Mouse (Mus musculus): ENCODE results near the gene Anks1b.
A peak's percentile ranks its signal among the peaks of the same experiment; 100 is the strongest.

The Anks1b gene

DNA sequence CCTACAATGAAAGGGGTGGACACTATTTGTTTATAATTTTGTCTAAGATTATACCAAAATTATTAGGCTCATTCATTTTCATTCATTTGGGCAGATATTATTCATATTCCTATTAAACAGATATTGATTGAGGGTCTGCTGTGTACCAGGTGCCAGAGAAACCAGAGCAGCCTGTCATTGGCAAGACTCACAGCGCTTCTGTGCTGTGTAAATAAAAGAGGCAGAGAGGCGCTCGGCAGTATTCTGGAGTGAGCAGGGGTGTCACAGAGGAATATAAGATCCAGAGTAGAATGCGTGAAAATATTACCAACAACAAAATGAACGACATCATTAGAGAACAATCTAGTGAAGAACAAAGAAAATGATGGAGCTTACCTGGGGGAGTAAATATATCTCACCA is 878.6 kb downstream of the Anks1b start:
- no peak for DNase-seq

DNA sequence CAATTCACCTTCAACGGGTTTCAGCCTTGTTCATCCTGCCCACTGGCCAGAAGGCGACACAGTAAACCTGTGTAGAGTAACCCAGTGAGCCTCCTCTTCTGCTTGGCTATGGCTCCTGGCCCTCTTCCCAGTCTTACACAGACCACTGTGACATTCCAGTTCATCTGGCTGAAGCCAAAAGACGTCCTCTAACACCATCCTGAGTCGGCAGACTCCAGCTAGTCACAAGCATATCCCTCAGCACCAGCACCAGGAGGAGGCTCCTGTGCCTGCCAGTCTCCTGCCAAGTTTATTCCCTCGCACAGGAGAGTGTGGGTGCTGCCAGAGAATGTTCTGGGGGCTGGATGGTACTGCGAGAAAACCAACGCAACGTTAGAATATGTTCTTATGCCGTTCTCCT is 879.8 kb downstream of the Anks1b start:
- DNase-seq: no peak

DNA sequence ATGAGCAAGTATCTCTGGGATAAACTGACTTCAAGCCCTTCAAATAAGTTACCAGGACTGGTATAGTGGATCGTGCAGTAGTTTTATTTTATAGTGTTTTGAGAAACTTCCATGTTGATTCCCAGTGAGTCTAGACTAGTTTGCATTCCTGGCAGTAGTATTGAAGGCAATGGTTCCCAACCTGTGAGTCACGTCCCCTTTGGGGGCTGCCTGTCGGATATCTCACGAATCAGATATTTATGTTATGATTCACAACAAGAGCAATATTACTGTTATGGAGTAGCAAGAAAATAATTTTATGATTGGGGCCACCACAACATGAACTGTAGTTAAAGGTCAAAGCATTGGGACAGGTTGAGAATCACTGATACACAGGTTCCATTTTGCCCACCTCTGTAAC is 884.5 kb downstream of the Anks1b start:
- DNase-seq: no peak

DNA sequence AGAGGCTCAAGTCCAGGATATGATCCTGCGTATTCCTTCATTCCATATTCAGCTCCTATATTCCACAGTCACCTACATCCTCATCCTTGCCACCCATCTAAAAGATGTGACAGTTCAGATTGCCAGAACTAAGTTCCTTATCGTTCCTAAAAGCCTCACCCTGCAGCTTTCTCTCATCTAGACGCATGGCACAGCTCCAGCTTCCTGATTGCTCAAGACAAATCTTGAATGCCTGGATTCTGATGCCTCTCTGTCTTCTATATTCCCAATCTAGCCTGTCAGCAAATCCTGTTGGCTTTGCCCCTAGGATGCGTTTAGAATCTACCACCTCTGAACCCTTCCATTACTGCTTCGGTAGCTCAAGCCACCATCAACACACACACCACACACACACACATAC is 886.6 kb downstream of the Anks1b start:
- DNase-seq: no peak

DNA sequence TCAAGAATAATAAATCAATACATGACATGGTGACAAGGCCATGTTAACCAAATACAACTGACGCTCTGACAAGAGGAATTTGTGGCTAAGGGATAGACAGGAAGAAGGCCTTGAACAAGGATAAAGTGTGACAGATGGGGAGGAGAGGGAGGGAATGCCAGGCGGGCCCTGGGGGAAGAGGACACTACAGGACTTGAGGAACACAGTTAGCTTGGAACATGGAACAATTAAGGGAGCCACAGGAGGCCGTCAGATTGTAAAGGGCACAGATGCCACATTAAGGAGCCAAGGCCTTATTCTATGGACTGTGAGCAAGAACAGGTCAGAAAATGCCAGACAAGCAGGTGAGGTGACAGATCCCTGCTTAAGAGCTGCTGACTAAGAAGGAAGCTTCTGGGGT is 893.0 kb downstream of the Anks1b start:
- DNase-seq: no peak

DNA sequence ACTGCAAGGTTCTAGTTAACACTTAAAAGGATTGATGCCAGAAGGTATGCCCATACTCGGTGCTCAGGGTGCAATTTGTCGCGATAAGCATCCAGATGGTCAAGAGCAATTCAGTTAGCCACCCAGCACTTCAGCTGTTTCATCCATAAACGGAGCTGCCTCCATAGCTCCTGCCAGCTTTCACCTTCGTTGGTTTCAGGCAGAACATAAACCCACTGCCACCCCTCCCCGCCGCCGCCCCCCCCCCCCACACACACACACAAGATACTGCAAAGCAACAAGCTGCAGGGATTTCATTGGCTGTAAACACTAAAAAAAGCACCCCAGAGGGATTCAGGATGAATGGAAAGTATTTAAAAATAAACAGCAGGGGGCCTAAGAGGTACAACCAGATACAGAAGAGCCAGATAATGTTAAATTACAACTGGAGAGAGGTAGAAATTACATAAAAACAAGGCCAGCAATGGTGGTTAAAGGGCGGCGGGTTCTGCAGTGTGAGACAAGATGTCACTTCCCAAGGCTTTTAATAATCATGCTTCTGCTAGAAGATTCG is 897.2 kb downstream of the Anks1b start:
- no peak for DNase-seq

DNA sequence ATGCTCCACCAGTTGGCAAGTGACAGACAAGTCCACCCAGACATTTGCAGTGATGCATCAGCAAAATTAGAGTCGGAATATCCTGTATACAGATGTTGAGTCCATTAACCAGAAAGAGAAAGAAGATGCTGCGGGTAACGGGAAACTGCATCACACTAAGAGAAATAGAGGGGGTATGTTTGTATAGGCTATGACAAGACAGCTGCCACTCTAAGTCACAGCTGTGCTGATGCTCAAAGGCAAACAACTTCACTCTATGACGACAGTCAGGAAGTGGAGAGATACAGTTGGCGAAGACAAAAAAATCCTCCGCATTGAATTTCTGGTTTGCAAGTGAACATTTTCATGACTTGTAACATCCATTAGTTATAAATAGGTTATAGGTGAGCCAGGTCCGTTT is 897.7 kb downstream of the Anks1b start:
- DNase-seq: no peak

DNA sequence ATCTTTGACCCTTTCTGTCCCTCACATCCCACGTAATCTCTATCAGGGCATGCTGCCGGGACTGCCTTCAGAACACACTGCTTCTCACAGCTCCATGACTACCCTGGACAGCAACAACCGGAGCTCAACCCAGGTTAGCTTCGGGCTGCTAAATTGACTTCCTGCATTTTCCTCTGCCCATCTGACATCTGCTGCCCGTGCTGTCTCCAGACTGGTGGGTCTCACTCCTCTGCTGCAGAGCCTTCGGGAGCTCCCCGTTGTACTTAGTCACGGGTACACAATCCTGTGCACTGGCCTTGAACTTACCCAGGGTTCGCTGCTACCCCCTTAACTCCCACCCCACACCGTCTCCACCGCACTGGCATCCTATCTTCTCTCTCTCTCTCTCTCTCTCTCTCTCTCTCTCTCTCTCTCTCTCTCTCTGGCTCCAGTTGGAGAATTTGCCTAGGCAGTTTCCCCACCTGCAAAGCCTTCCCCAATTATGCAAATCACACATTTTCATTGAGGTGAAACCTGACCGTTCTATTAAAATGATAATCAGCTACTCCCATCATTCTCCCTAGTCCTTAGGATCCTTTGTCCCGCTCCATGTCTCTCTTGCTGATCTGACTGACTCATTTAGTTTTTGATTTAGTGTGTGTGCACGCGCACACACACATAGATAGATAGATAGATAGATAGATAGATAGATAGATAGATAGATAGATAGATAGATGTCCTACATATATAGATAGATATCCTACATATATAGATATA is 898.3 kb downstream of the Anks1b start:
- DNase-seq: no peak

DNA sequence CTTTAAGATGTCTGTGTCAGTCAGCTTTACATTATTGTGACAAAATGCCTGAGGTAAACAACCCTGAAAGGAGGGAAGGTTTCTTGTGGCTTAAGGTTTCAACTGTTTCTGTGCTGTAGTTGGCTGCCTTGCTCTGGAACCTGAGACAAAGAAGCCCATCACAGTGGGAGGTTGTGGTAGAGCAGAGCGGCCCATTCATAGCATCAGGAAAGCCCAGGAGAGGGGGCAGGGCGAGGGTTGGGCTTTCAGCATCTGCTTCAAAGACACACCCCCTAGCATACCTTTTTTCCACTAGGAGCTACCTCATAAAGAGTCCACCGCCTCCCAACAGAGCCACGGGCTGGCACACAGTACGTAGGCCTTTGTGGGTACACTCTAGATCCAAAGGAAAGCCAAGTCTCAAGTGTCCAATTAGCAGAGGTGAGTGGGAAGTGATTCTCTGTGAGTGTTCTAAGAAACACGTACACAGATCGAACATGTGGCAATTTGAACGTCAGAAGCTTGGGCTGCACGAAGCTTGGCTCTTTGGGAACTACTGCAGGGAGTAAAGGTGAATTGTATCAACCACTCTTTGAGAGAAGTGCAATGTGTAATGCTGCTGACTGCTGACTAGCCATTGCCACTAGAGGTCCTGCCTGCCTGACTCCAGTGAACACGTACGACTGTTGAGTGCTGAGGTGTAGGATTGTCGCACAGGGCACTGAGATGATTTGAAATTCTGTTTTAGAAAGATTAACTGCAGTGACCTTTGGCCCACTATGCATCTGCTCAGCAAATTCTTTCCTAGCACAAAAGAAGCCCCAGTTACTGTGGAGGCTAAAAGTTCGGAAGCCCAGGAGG is 906.5 kb downstream of the Anks1b start:
- peak in 1 of 2 experiments; percentile 3 for DNase-seq

DNA sequence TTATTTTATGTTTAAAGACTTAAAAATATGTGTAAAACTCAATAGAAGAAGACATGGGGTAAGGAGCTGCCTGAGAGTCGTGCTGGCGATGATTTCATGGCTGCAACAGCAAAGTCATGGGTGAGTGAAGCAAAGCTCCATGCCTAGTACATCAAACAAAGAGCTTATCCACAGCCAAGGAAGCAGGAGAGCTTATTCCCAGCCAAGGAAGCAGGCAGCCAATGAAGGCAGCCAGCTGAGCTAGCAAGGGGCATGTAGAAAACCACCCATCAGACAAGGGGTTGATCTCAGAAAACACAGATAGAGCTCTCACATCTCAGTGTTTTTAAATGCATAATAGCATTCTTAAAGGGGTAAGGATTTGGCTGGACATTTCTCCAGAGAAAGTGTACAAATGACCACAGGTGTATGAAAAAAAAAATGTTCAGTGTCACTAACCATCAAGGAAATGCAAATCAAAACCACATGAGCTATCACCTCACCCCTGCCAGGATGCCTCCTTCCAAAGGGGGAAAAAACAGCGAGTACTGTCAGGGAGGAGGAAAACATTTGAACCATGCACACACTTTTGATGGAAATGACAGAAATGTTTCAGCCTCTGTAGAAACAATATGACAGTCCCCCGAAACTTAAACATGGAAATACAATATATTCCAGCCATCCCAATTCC is 911.8 kb downstream of the Anks1b start:
- no peak for DNase-seq

DNA sequence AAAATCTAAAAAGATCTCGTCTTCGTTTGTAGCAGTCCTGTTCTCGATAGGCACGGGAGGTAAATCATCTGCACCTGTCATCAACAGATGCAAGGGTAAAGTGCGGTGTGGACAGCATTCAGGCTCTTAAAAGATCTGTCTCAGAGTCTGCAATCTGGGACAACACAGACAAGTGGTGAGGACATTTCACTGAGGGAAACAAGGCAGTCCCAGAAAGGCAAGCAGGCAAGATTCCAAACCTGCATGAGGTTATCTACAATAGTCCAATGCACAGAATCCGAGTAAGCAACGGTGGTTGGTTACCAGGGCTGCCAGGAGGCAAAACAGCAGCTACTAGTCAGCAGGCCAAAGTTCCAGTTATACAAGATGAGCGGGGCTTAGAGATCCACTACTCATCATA is 912.4 kb downstream of the Anks1b start:
- DNase-seq: no peak

DNA sequence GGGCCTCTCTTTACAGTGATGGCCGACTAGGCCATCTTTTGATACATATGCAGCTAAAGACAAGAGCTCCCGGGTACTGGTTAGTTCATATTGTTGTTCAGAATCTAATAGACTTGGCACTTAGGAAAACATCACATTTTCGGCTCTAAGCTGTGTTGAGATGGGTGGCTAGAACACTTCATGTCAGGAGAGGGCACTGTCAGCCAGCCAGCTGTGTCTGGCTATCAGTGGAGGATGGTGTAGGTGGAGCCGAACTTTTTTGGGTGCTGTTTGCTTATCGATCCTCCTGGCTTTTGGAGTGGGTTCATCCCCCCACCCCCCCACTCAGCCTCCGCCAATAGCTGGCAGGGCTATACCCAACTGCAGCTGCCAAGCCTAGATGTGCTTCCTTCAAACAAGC is 929.8 kb downstream of the Anks1b start:
- no peak for DNase-seq

DNA sequence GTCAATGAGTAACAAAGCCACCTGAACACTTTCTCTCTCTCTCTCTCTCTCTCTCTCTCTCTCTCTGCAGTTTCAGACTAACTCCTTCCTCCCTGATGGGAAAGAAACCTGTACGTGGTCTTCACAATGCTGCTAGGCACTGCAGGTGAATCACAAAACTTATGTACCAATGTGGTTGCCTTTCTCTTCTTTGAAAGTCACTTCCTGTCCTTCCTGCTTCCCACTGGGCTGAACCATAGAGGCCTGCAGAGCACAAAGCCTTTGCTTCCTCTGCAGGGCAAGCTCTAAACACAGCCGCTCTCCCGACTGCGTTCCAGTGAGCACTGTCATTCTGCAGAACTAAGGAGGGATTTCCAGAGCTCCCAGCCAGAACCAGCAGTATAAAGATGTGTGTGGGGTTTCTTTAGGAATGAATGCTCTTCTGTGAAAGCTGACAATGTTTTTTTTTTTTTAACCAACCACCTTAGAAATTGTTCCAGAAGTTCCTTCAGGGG is 931.3 kb downstream of the Anks1b start:
- DNase-seq: no peak

DNA sequence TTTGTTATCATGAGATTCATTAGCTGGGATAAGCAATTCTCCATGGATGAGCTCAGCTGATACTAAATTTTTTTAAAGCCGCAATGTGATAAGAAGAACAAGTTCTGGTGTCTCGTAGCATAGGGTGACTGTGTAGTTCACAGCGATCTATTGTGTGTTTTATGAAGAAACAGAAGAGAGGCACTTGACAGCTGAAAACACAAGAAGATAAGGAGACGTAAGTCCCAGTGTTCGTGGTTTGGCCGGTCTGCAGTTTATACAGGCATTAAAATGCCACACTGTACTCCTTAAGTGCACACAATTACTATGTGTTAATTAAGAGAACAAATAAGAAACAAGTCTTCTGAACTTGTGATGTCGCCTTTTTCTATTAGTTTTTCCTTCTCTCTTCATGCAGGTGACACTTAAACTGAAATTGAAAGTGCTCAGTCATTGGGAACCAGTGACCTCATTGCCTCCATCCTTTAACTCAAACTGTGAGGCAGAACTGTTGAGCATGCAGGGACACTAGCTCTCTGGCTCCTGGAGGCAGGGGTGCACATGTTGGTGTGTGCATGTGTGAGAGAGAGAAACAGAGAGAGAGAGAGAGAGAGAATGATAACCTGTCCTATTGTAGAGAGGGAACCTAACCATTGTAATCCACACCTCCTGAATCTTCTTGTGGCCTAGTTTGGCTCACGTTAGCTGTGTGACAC is 935.5 kb downstream of the Anks1b start:
- no peak for DNase-seq

DNA sequence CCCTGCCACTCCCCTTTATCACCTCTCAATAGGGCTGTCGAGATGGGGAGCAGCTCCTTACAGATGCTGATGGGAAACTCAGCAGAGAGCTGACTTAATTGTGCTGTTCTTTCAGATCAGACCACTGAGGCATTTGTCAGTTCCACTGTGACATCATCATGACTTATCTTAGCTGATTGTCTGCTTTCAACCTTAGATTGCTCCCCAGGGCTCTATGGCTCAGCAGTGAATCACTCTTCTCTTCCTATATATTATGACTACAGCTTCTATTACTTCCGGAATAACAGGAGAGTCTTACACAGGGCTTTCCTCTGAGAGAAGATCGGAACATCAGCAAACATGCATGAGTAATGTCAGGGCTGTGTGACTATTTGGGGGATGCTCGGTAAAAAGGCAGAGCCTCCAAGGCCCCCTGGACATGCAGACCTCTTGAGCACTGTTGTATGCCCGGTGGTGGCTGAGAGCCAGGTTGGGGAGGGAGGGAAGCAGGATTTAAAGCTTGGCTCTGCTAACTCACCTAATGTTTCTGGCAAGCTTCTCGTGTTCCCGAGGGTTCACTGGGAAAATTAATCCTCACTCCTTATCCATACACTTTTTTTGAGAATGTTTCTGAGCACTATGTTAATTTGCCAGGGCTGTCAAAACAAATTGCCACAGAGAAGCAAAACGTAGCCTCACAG is 936.7 kb downstream of the Anks1b start:
- no peak for DNase-seq

DNA sequence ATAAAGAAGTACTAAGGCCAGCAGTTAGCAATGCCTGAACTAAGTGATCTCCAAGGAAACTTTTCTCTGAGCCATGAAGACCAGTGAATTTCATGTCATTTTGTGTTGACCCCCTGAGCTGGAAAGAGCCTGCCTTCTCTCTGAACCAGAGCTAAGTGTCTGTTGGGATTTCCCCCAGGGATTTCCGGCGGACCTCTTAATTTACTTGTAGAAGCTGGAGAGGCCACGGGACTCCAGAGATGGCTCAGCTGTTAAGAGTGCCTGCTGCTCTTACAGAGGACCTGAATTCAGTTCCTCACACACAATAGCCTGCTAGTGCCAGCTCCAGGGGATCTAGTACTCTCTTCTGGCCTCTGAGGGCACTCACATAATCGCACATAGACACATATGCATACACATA is 938.1 kb downstream of the Anks1b start:
- DNase-seq: no peak

DNA sequence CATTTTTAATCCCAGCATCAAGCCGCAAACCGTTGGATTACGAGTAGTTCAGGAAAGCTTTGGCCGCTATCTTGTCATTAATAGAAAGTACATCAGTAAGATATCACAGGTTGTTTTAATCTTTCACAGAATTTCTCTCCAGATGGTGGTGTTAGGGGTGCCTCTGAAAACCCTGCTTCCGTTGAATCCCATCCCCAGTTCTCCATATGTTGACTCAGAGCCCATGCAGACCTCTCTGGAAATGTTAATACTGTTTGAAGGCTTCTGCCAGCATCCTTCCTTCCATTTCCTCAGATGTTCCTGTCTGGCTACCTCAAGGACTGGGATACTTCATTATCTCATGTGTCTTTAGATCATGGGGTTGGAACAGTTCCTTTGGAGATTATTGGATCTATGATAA is 940.0 kb downstream of the Anks1b start:
- no peak for DNase-seq

DNA sequence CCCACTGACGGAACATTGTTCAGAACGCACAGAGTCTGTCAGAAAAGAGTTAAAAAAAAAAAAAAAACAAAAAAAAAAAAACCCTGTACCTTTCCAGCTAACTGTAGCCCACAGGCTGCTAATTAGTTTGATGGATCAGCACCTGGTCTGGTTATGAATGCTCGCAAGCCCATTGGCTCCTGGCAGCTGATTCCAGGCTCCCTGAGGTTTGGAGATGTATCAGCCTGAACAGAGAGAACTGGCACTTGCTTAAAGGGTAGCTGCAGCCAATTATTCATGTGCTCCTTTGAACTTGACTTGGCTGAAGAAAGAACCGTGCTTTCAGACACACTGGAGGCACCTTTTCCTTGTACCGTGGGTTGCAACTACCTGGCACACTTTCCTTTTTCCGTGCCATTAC is 941.1 kb downstream of the Anks1b start:
- DNase-seq: no peak

DNA sequence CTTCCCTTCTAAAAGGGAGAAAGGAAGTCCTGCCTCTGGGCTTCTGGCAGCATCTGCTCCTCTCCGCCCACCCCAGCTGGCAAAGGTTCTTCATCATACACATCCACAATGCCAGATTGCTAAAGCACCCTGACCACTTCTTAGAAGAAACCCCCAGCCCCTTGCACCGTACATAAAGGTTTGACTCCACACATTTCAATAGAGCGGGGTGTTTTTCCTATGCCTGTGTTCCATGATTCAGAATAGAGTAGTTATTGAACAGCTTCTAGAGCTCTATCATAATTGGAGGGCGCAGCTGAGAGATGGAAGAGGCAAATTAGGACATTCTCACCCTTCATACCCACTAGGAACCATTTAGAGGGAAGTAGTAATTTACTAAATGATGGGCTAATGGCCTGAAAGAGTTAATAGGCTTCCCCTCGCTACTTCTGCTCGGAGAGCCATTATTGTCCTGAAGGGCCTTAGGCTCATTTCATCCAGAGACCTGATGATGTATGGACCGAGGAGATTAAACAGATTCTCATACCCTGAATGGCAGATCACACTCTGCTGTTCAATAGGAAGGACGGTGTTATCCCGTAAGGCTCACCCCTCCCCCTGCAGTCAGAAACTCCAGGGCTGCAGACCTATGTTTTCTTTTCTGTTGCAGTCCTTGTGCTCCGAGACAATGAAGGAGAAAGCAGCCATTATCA is 945.1 kb downstream of the Anks1b start:
- DNase-seq: no peak

DNA sequence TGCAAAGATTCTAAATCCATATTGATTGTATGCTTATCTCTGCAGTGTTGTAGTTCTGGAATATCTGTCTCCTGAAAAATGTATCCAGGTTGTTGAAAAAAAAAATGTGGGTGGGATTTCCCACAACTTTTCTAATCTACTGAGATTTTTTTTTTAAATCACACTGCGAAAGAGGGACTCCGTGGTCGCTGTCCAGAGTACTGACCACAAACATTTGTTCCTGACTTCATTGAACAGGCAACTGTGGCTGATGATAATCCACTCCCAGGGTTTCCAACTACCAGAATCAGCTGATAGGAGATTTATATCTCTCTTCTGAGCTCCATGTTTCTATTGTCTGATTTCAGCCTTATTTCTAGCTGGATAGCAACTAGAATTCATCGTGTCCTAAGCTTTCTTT is 950.1 kb downstream of the Anks1b start:
- no peak for DNase-seq

DNA sequence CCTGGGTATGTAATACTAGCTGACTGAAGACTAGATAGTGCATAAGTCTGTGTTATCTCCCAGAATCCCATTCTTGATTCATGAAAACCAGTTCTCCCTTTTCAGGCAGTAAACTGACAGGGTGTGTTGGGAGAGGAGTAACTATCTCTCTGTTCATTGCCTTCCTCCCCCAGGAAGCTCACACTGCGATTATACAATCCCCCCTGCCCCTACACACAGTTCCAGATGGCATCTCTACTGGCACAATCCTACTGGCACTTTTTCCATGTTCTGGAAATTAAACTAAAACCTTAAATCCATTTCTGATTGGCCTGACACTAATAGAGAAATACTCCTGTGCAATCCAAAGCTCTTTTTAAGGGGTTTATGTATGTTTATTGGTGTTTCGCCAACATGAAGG is 951.4 kb downstream of the Anks1b start:
- DNase-seq: no peak

DNA sequence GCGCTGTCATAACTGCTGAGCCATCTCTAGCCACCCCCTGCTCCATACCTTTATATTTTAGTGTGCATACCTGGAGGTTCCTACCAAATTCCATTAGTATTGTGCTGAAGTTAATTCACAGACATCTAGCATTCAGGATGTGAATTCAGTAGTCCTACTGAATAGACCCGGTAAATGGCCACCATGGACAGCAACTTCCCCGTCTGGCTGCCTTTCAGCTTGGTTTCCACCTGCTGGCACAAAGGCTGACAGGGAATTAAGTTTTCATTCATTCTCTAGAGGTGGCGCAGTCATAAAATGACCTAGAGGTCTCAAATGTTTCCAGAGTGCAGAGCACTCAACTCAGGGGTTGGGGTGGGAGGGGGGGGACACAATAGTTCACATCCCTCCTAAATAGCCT is 953.6 kb downstream of the Anks1b start:
- peak in 1 of 2 experiments; percentile 6 for DNase-seq

All from kidney, adult 8-10 months (tissue).